Mouse (Mus musculus) liver, embryonic 14.5 days (tissue): ENCODE data around the gene AI854703. TPM values are rescaled to one million over a fixed set of nuclear protein-coding genes. Genes with fewer than 3 reads are reported as not detected.

Source experiments
- ATAC-seq: fragments of 200-750 bp; cut with Nextera tagmentation; 2 replicates; pipeline ENCODE4 v1.8.0; 2017; ENCODE audit warnings: moderate number of reproducible peaks, mild to moderate bottlenecking, moderate library complexity; ENCODE audit not compliant: insufficient read depth
- DNase-seq, 3 experiments: peaks; one replicate each; pipeline ENCODE4 v3.0.0-alpha.2; 2012 to 2013; ENCODE audit warnings: low read depth in 3 of 3, low spot score in 3 of 3
- H3K27ac ChIP-seq: fragments of 300-500 bp; sonication (generic); 2 replicates; pipeline ENCODE4 v1.5.1; 2014; ENCODE audit warnings: moderate library complexity, mild to moderate bottlenecking, control low read depth, inconsistent platforms
- H3K27me3 ChIP-seq: fragments of 300-500 bp; sonication (generic); 2 replicates; pipeline ENCODE4 v1.6.1; 2014; ENCODE audit warnings: mild to moderate bottlenecking, low read length, moderate library complexity; ENCODE audit not compliant: control insufficient read depth, insufficient read depth
- H3K36me3 ChIP-seq: fragments of 300-500 bp; sonication (generic); replicated peaks from 2 replicates; pipeline ENCODE4 v1.6.1; 2014; ENCODE audit warnings: low read depth; ENCODE audit not compliant: control insufficient read depth, insufficient read depth
- H3K4me1 ChIP-seq, 2 experiments: fragments of 200-500 bp in 1 of 2; fragments of 300-500 bp in 1 of 2; sonication (generic) in 1 of 2; replicated peaks; 2 replicates each; pipeline ENCODE4 v1.6.1; 2012 to 2014; ENCODE audit warnings: antibody characterized with exemption in 1 of 2, inconsistent platforms in 1 of 2, low read length in 1 of 2; ENCODE audit not compliant: control insufficient read depth in 2 of 2, insufficient read depth in 2 of 2
- H3K4me2 ChIP-seq: fragments of 300-500 bp; sonication (generic); 2 replicates; pipeline ENCODE4 v1.6.1; 2014; ENCODE audit warnings: low read depth, mild to moderate bottlenecking, control low read depth, moderate library complexity
- H3K4me3 ChIP-seq, 2 experiments: fragments of 200-500 bp in 1 of 2; fragments of 300-500 bp in 1 of 2; sonication (generic) in 1 of 2; 2 replicates each; pipeline ENCODE4 v1.5.1; 2012 to 2014; ENCODE audit warnings: low read depth in 2 of 2, low read length in 2 of 2, mild to moderate bottlenecking in 2 of 2, control low read depth in 1 of 2, inconsistent platforms in 1 of 2, moderate library complexity in 1 of 2; ENCODE audit not compliant: insufficient read depth in 1 of 2
- H3K9ac ChIP-seq: fragments of 300-500 bp; sonication (generic); replicated peaks from 2 replicates; pipeline ENCODE4 v1.6.1; 2014; ENCODE audit warnings: mild to moderate bottlenecking, control low read depth, moderate library complexity
- H3K9me3 ChIP-seq: fragments of 300-500 bp; sonication (generic); 2 replicates; pipeline ENCODE4 v1.6.1; 2016; ENCODE audit warnings: low read length, mixed read lengths; ENCODE audit not compliant: control insufficient read depth
- CTCF ChIP-seq: IDR thresholded peaks from 2 replicates; pipeline ENCODE4 v1.5.1; 2016; ENCODE audit warnings: antibody characterized with exemption, low read depth, control low read depth
- EP300 ChIP-seq: IDR thresholded peaks from 2 replicates; pipeline ENCODE4 v1.6.1; 2016; ENCODE audit warnings: antibody characterized with exemption, low read depth
- WGBS: fragments of 180-500 bp; shearing (Covaris S2); extraction: QIAGEN DNeasy Blood & Tissue Kit; methylation state at CpG from one replicate; pipeline ENCODE4 v1.1.7; 2014; ENCODE audit not compliant: insufficient replicate concordance; 5-methylcytosine and 5-hydroxymethylcytosine counted together
- polyA plus RNA-seq, 2 experiments: library from polyadenylated mRNA; depleted of rRNA in 1 of 2; stranded (reverse) in 1 of 2; unstranded in 1 of 2; fragments of >200 nt; fragmentation: Nextera tagmentation in 1 of 2; extraction: Ambion mirVana in 1 of 2; gene quantifications; 2 replicates each; pipeline versions ENCODE4 v1.2.1 to v1.2.3; 2012 to 2014

Gene AI854703
- polyA plus RNA-seq, 2 experiments = 0.06 to 0.31 TPM

DNA sequence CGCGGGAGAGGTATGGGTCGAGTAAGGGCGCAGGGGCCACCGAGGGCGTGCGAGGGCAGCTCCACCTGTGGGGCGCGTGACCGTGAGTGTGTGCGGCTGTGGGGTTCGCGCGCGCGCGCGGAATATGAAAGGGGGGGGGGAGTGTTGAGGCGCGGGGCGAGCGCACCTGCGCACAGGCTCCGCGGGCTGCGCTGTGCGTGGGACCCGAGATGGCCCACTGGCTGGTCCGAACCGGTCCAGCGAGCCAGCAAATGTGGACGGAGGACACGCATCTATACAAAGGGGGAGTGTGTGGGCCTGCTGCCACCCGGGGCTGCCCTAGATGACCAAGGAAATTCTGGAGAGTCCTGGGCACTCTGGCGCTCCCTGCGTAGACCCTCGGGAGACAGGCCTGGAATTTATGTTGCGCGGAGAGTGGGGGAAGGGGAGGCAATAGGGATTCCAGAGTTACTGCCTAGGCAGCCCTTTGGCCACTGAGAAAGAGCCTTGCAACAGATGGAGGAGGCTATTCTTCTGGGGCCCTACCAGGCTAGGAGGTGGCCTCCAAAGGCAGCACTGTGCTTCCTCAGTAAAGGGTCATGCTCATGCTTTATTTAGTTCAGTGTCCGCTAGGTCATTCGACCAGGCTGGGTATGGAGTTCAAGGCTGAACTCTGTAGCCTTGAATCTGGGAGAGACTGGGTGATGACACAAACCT is 32.4 kb upstream of the AI854703 start:
- H3K36me3 ChIP-seq = no peaks in the 10 kb centered on the region; the same call in 1 of the 2 replicates
- DNase-seq (no peak), ATAC-seq (peak; percentile 40)
- no peaks in the 10 kb centered on the region for H3K27me3 ChIP-seq
- no peaks in the 10 kb centered on the region; the same call in 1 of the 2 replicates for H3K9me3 ChIP-seq
- peak overlapping the region; percentile 66 for H3K4me2 ChIP-seq
- TF ChIP-seq EP300 (no peak), CTCF (no peak)
- WGBS = 1% methylated on average over 39 of the region's 41 CpGs
- peak overlapping the region; percentile 56 for H3K9ac ChIP-seq
- H3K4me1 ChIP-seq = 0 out of 4 replicates have a peak, but pooled peaks cover 0 to 3% of the 10 kb centered on the region in 2 experiments
- H3K27ac ChIP-seq = no peak overlapping the region
- H3K4me3 ChIP-seq = peak overlapping the region; percentile 61 to 62

- Histone ChIP-seq H3K36me3 (no peaks in the 10 kb centered on the region; the same call in 1 of the 2 replicates), H3K4me1 (0 out of 4 replicates have a peak, but pooled peaks cover 0 to 3% of the 10 kb centered on the region in 2 experiments), H3K4me3 (no peak overlapping the region; a peak in 1 of 4 replicates), H3K4me2 (peak overlapping the region; percentile 66), H3K27ac (no peak overlapping the region), H3K9ac (no peak overlapping the region), H3K9me3 (no peaks in the 10 kb centered on the region; the same call in 1 of the 2 replicates), H3K27me3 (no peaks in the 10 kb centered on the region)
- 27% methylated on average over 1 of the region's 1 CpGs for WGBS
- DNase-seq (no peak), ATAC-seq (no peak)
- TF ChIP-seq CTCF (no peak), EP300 (no peak)
Observed at GRCm38 (mm10) chr6:48595278-48595677, 31.3 kb upstream of the AI854703 start.

DNA sequence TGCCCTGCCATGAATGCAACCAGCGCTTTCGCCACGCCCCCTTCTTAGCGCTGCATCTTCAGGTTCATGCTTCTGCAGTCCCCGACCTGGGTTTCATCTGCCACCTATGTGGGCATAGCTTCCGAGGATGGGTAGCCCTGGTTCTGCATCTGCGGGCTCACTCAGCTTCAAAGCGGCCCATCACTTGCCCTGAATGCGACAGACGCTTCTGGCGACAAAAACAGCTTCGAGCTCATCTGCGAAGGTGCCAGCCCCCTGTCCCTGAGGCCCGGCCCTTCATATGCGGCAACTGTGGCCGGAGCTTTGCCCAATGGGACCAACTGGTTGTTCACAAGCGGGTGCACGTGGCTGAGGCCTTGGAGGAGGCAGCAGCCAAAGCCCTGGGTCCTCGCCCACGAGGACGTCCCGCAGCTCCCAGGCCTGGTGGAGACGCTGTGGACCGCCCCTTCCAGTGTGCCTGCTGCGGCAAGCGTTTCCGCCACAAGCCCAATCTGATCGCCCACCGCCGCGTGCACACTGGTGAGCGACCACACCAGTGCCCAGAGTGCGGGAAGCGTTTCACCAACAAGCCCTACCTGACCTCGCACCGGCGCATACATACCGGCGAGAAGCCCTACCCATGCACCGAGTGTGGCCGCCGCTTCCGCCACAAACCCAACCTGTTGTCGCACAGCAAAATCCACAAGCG is 29.9 kb upstream of the AI854703 start:
- H3K27me3 ChIP-seq = no peaks in the 10 kb centered on the region
- H3K4me1 ChIP-seq = peaks cover 2 to 3% of the 10 kb centered on the region in 2 experiments; a peak in 2 of 4 replicates
- TF ChIP-seq EP300 = no peak
- no peak for TF ChIP-seq CTCF
- no peaks in the 10 kb centered on the region; the same call in 1 of the 2 replicates for H3K36me3 ChIP-seq
- no peak overlapping the region for H3K4me3 ChIP-seq
- no peak overlapping the region for H3K27ac ChIP-seq
- H3K9me3 ChIP-seq = no peaks in the 10 kb centered on the region; the same call in 1 of the 2 replicates
- no peak overlapping the region for H3K9ac ChIP-seq
- 89% methylated on average over 45 of the region's 45 CpGs for WGBS
- H3K4me2 ChIP-seq = no peak overlapping the region
- ATAC-seq (no peak), DNase-seq (no peak)

- Histone ChIP-seq H3K9me3 (no peaks in the 10 kb centered on the region; the same call in 1 of the 2 replicates), H3K36me3 (no peaks in the 10 kb centered on the region; the same call in 1 of the 2 replicates), H3K27me3 (no peaks in the 10 kb centered on the region), H3K9ac (no peak overlapping the region), H3K4me1 (peaks cover 2% of the 10 kb centered on the region in 2 experiments; a peak in 2 of 4 replicates), H3K4me3 (no peak overlapping the region), H3K4me2 (no peak overlapping the region), H3K27ac (no peak overlapping the region)
- no peak for DNase-seq
- WGBS = 92% methylated on average over 27 of the region's 27 CpGs
- ATAC-seq = no peak
- TF ChIP-seq EP300 (no peak), CTCF (no peak)
Observed at GRCm38 (mm10) chr6:48597233-48597625, 29.3 kb upstream of the AI854703 start.

GRCm38 (mm10) chr6:48600594-48600993 is 26.0 kb upstream of the AI854703 start:
- no peak overlapping the region for H3K9ac ChIP-seq
- no peak for TF ChIP-seq EP300
- no peak for TF ChIP-seq CTCF
- H3K27me3 ChIP-seq = no peaks in the 10 kb centered on the region
- no peak overlapping the region for H3K4me3 ChIP-seq
- ATAC-seq (no peak), DNase-seq (no peak)
- H3K4me2 ChIP-seq = no peak overlapping the region
- 69% methylated on average over 1 of the region's 1 CpGs for WGBS
- no peaks in the 10 kb centered on the region; the same call in 1 of the 2 replicates for H3K36me3 ChIP-seq
- no peaks in the 10 kb centered on the region; the same call in 1 of the 2 replicates for H3K9me3 ChIP-seq
- no peak overlapping the region for H3K27ac ChIP-seq
- peaks cover 5 to 8% of the 10 kb centered on the region in 2 experiments for H3K4me1 ChIP-seq
